Mouse (Mus musculus) lung, adult 2 months (tissue): ENCODE measurements around the gene Elmo1.

Source experiments
- CTCF ChIP-seq: fragments of 200-500 bp; IDR thresholded peaks from 2 replicates; pipeline ENCODE4 v1.5.1; 2011; ENCODE audit warnings: mild to moderate bottlenecking, low read length, control low read depth; ENCODE audit not compliant: insufficient read depth
- POLR2A ChIP-seq: fragments of 200-500 bp; IDR thresholded peaks from 2 replicates; pipeline ENCODE4 v1.6.1; 2011; ENCODE audit warnings: low read depth, mild to moderate bottlenecking, control low read depth, low read length, borderline replicate concordance; ENCODE audit errors: extremely low read depth

GRCm38 (mm10) chr13:20537487-20537886 is 447.1 kb downstream of the Elmo1 start:
- no peak for TF ChIP-seq CTCF
- TF ChIP-seq POLR2A: no peak
